Mouse (Mus musculus) left cerebral cortex, adult 2 months (tissue): ENCODE measurements around the gene Fam49a. TPM values are rescaled to one million over a fixed set of nuclear protein-coding genes. Genes with fewer than 3 reads are reported as not detected.
"Not testable (repeated sequence)": the region's sequence is repeated elsewhere in the genome, so short reads cannot be mapped to it uniquely, and the experiment has no call there.

Source experiments
- DNase-seq, 2 experiments: peaks; one replicate each; pipeline ENCODE4 v3.0.0; 2021 to 2022; ENCODE audit warnings: low spot score in 2 of 2, mixed read lengths in 1 of 2; ENCODE audit errors: extremely low spot score in 1 of 2
- H3K27ac ChIP-seq: fragments of 200-600 bp; 2 replicates; pipeline ENCODE4 v1.8.1; 2022
- H3K4me3 ChIP-seq: fragments of 200-600 bp; 2 replicates; pipeline ENCODE4 v1.8.1; 2022
- CTCF ChIP-seq: fragments of 200-600 bp; IDR thresholded peaks from 2 replicates; pipeline ENCODE4 v1.8.1; 2022; ENCODE audit warnings: antibody characterized with exemption, mild to moderate bottlenecking, moderate library complexity
- intact Hi-C: fragments of 180-260 bp; cut with DNase I; formaldehyde crosslinking; loops from one replicate; pipeline ENCODE4 v1.15.1; 2025
- total RNA-seq, 2 experiments: library from RNA; stranded (reverse); gene quantifications; 2 replicates each; pipeline ENCODE4 v1.2.3; 2021

The Fam49a gene
- total RNA-seq, 2 experiments from 2014 or later: 174 to 176 TPM

DNA sequence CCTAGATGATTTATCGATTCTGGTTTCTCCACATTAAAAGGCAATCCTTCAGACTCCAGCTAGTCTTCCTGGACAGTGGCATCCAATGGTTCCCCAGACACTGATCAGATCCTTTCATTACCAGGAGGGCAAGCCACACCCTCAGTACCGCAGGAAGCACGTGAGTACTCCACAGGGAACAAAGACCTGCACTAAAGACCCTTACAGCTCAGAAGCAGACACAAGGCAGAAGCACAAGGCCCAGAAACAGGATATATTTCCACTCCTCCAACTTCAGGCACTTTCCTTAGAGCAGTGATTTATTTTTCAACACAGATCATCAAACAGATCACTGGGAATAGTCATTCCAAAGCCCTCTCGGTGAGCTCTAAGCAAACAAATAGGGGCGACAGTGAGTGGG is 25.0 kb upstream of the Fam49a start:
- no peak for TF ChIP-seq CTCF
- no peak overlapping the region for H3K27ac ChIP-seq
- DNase-seq: no peak
- intact Hi-C loops: no loop called here
- no peak overlapping the region for H3K4me3 ChIP-seq

DNA sequence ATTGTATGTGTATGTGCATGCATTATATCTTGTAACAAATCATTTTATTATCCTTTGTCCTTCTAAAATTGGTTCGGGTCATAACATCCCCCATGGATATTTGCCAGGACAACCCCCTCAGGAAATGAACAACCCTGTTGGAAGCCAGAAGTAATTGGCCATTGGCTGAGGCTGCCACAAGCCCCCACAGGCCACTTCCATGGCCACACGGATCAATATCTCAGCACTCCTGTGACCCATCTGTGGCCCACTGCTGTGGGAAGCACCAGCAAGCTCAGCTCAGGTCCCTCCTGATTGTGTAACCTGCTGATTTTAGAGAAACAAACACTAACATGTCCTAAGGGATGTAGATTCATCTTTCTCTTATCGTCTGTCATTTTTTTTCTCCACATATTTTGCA is 22.4 kb upstream of the Fam49a start:
- no peak for DNase-seq
- intact Hi-C loops: no loop called here
- Histone ChIP-seq H3K27ac (no peak overlapping the region), H3K4me3 (no peak overlapping the region)
- TF ChIP-seq CTCF: no peak

DNA sequence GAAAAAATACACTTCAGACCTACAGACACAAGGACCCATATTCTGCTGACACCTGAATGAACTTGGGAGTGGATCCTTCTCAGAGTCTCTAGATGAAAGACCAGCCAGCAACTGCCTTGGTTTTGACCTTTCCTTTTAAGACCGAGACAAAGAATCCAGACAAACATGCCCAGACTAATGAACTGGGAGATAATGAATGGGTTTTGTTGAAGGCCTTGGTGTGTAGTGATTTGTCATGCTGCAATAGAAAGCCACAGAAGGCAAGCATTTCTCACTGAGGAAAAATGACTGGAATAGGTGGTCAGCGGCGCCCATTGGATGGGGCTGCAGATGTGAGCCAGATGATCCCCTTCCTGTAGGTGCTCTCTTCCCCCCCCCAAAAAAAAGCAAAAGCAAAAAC is 18.8 kb upstream of the Fam49a start:
- TF ChIP-seq CTCF: no peak
- intact Hi-C loops: no loop called here
- no peak for DNase-seq
- Histone ChIP-seq H3K27ac (no peak overlapping the region), H3K4me3 (no peak overlapping the region)

DNA sequence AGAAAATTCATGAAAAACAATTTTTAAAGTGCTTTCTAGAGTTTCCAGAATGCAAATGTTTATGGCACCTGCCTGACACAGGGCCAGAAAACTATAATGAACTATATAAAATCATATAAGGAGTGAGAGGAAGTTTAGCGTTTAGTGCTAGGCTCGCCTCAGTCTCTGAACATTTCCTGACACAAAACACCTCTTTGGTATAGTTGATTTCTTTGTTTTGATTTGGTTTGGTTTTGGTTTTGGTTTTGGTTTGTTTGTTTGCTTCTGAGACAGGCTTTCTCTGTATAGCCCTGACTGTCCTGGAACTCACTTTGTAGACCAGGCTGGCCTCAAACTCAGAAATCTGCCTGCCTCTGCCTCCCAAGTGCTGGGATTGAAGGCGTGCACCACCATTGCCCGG is 14.9 kb upstream of the Fam49a start:
- H3K27ac ChIP-seq, intact Hi-C loops, H3K4me3 ChIP-seq, DNase-seq: not testable (repeated sequence)

DNA sequence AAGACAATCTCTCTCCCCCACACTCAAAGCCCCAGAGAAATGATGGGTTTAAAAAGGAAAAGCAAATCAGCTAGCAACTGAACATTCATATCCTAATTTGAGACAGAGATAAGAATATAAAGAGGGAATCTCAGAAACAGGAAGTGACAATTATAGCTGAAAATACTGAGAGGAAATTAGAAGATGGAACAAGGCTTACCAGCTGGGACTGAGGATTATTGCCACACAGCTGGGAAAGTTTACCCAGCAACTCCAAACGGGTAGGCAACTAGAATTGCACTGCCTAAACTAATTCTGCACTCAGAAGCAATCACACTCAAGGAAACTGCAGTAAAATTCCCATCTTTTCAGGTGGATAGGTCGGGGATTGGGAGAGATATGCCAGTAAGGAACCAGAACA is 12.4 kb upstream of the Fam49a start:
- TF ChIP-seq CTCF: no peak
- H3K27ac ChIP-seq: no peak overlapping the region
- no peak overlapping the region for H3K4me3 ChIP-seq
- intact Hi-C loops: no loop called here
- no peak for DNase-seq

DNA sequence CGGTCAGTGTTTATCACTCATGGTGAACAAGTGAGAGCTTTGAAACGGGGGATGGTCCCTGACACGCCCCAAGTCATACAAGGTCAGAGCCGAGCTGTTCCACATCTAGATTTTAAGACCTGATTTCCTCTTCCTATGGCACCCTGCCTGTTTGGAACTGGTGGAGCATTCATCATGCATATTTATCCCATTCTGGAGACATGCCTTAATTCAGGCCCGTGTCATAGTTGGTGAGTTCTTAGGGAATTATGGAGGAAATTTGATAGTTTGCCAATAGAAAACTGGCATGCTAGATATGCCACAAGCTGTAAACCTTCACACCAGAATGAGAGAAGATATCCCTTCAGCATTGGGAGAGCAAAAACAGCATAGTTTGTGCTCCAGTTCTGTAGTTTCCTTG is 8.4 kb upstream of the Fam49a start:
- no peak for DNase-seq
- intact Hi-C loops: no loop called here

DNA sequence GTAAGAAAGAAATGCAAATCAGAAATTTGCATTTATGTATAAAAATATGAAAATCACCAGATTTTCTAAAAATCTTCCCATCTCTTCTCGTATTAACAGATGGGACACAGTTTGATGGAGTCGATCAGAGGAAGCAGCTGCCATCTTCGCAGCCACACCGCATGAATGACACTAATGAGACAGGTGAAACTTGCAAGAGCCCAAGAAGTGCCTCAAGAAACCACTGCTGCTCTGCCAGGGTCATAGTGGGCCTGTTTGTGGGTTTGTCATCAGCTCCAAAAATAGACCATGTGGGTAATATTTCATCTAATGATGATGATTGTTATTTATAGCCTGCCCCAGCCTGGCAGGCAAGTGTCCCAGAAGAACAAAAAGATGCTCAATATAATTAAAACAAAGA is 7.8 kb upstream of the Fam49a start:
- H3K27ac ChIP-seq: no peak overlapping the region
- intact Hi-C loops: no loop called here

More for the DNA sequence above, 8.4 kb upstream of the Fam49a start:
- TF ChIP-seq CTCF: no peak
- no peak overlapping the region for H3K27ac ChIP-seq
- H3K4me3 ChIP-seq: no peak overlapping the region

DNA sequence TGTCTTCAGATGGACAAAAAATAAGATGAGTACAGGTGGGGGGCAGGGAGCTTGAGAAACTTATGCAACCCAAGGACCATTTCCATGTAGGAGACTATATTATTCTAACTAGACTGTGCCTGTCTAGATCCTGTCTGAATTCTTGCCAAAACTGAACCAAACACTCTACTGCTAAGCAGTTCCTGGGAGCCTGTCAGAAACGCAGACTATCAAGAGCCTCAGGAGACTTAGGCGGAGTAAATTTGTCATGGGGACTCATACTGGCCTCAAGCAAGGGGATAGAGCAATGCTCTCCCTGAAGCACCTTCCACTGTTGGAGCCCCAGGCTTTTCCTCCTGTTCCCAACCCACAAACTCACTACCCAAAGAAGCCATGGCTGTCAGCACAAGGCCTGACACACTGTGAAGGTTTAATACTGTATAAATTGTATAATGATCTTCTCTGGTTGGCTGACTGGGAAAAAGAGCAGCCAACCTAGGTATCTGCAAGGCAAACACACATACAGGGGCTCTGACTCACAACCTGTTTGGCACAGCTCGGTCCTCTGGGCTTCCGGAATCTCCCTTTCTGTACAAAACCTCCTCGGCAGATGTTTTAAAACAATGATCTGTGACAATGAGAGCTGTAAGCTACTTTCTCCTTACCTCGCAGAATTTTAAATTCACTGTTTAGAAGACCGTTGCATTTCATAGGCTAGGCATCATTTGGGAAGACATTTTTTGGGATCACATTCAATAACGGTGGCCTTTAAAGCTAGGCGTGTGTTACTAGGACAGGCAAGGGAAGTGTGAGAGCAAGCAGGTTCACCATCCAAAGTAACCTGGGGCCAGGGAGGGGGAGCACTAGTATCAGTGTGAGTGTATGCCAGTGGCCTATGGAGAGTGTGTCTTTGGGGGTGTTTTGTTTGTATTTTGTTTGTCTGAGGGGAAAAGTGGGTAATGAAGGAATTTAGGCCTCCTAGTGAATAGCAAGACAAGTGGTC is 669 bp upstream of the Fam49a start:
- peak overlapping the region; percentile 99 for H3K27ac ChIP-seq
- intact Hi-C loops: no loop called here
- DNase-seq: no peak
- H3K4me3 ChIP-seq: peak overlapping the region; percentile 99
- no peak for TF ChIP-seq CTCF

More for the DNA sequence above, 7.8 kb upstream of the Fam49a start:
- no peak overlapping the region for H3K4me3 ChIP-seq
- TF ChIP-seq CTCF: no peak
- DNase-seq: no peak

DNA sequence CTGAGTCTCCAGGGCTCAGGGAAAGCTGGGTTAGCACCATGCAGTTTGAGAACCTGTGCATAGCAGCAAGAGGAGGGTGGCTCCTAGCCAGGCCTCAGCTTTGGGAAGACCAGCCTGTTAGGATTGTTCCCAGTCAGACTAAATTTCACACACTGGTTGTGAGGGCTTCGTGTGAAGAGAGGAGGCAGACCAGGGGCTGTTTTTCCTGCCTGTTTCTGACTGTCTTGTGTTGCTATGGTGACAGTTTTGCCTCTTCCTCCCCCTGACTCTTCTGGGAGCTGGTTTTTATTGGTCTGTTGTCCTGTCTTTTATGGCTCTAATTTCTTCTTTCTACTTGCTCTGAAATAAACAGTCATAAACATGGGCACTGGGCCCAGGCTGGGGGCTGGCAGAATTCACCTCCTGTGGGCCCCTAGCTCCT is 1.4 kb downstream of the Fam49a start:
- intact Hi-C loops: loop anchor here (2.0 kb wide), 3 partner anchors 23 to 49 kb away; no protein-coding TSS in a partner anchor
- peak overlapping the region; percentile 99 for H3K4me3 ChIP-seq
- peak; percentile 51 to 62 for DNase-seq
- no peak for TF ChIP-seq CTCF
- peak overlapping the region; percentile 99 for H3K27ac ChIP-seq

DNA sequence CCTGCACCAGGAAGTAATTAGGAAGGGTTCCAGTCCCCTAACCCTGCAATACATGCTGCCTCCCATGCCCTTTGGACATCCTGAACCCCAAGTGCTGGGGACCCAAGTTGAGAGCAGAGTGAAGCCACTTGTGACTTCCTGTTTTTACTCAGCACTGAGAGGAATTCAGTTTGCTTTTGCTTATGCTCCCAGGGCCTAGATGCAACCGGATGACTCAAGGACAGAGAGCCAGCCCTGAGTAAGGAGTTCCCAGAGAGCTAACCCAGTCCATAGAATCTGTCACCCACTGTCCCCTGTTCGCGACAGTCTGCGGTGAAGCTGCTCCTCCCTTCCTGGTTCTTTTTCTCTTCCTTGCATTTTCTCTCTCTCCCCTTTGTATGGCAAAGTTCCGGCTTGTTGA is 2.2 kb downstream of the Fam49a start:
- DNase-seq: no peak
- peak overlapping the region; percentile 99 for H3K4me3 ChIP-seq
- H3K27ac ChIP-seq: peak overlapping the region; percentile 99
- intact Hi-C loops: no loop called here
- no peak for TF ChIP-seq CTCF

DNA sequence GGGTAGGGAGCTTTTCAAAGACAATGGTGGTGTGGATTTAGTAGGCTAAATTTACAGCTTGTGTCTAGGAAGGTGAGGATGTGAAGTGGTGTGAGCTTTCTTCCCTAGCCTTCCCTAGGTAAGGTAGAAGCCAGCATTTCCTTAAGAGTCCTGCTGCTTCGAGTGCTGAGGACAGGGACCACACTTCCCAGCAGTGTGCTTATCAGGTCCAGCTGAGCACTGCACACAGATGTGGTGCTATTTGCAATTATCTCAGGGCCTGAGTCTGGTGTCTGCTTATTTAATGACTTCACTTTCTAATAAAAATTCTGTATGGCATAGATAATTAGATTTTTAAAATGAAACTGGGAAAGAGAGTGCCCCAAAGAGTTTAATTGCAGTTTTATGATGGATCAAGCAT is 4.6 kb downstream of the Fam49a start:
- no peak for DNase-seq
- Histone ChIP-seq H3K4me3 (peak overlapping the region; percentile 1; the same call in 1 of the 2 replicates), H3K27ac (no peak overlapping the region; the same call in 1 of the 2 replicates)
- intact Hi-C loops: no loop called here
- no peak for TF ChIP-seq CTCF

DNA sequence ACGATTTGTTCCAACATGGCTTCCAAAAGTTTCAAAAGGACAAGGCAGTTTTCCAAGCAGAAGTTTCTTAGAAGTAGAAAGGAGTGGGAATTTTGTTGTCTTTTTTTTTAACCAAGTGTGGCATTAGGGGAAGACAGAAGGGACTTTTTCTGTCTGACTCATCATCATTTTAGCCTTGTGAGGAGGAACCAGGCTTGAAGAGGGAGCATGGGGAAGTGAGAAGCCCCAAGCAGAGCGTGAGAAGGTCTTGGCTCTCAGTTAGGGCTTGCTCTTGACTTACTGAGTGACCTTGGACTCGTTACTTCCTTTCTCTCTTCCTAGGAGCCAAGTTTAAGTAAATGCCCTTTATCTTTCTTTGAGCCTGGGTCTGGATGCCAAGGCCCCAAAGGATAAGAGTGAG is 8.6 kb downstream of the Fam49a start:
- no peak for DNase-seq
- Histone ChIP-seq H3K27ac (no peak overlapping the region; the same call in 1 of the 2 replicates), H3K4me3 (no peak overlapping the region)
- intact Hi-C loops: no loop called here
- TF ChIP-seq CTCF: no peak

DNA sequence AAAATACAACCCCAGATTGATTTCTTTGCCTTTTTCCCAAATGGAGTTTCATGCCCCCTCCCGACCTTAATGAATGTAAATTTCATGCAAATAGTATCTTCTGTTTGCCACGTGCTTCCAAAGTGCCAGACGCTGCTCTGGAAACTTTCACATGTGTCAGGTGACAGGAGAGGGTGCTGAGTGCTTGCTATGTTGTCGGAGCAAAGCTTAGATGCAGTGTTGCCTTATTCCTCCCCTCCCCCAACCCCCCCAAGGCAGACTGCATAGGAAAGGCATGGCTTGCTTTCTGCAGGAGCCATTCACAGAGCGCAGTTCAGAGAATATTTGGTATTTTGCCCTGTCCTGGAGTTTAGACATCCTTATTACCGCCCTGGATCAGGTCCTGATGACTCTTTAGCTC is 12.2 kb downstream of the Fam49a start:
- intact Hi-C loops: no loop called here
- Histone ChIP-seq H3K4me3 (no peak overlapping the region), H3K27ac (no peak overlapping the region)
- no peak for DNase-seq
- TF ChIP-seq CTCF: no peak
